Mouse (Mus musculus) liver, adult (tissue): Measurements from ENCODE around the gene Lmna.

ENCODE experiments used
- GATA4 ChIP-seq: IDR thresholded peaks from 2 replicates; pipeline ENCODE4 v1.6.1; 2014; ENCODE audit warnings: mild to moderate bottlenecking, low read length; ENCODE audit not compliant: insufficient replicate concordance

Gene Lmna

GRCm38 (mm10) chr3:88456313-88456712, 53.4 kb downstream of the Lmna start:
- no peak for TF ChIP-seq GATA4

- TF ChIP-seq GATA4 = no peak
Observed at GRCm38 (mm10) chr3:88455588-88456264, 54.0 kb downstream of the Lmna start.

GRCm38 (mm10) chr3:88454762-88455587, 54.8 kb downstream of the Lmna start:
- TF ChIP-seq GATA4 = no peak

GRCm38 (mm10) chr3:88453986-88454385, 55.8 kb downstream of the Lmna start:
- no peak for TF ChIP-seq GATA4

- TF ChIP-seq GATA4 = no peak
Observed at GRCm38 (mm10) chr3:88453369-88453768, 56.4 kb downstream of the Lmna start.

GRCm38 (mm10) chr3:88452716-88453115, 57.0 kb downstream of the Lmna start:
- TF ChIP-seq GATA4 = no peak

- TF ChIP-seq GATA4 = no peak
Observed at GRCm38 (mm10) chr3:88452246-88452645, 57.5 kb downstream of the Lmna start.

- no peak for TF ChIP-seq GATA4
Observed at GRCm38 (mm10) chr3:88450379-88451131, 59.2 kb downstream of the Lmna start.

GRCm38 (mm10) chr3:88449395-88450023, 60.2 kb downstream of the Lmna start:
- TF ChIP-seq GATA4 = no peak

- no peak for TF ChIP-seq GATA4
Observed at GRCm38 (mm10) chr3:88448443-88448842, 61.3 kb downstream of the Lmna start.

- TF ChIP-seq GATA4 = no peak
Observed at GRCm38 (mm10) chr3:88447676-88448183, 62.0 kb downstream of the Lmna start.

- no peak for TF ChIP-seq GATA4
Observed at GRCm38 (mm10) chr3:88446471-88447123, 63.2 kb downstream of the Lmna start.

- no peak for TF ChIP-seq GATA4
Observed at GRCm38 (mm10) chr3:88442888-88443287, 66.9 kb downstream of the Lmna start.

GRCm38 (mm10) chr3:88442488-88442887, 67.3 kb downstream of the Lmna start:
- TF ChIP-seq GATA4 = no peak
